Mouse (Mus musculus): Measurements from ENCODE around the gene Enthd1. TPM values are rescaled to one million over a fixed set of nuclear protein-coding genes. Genes with fewer than 3 reads are reported as not detected.

The Enthd1 gene
- polyA plus RNA-seq, 1 experiment from 2014 or later = not detected

DNA sequence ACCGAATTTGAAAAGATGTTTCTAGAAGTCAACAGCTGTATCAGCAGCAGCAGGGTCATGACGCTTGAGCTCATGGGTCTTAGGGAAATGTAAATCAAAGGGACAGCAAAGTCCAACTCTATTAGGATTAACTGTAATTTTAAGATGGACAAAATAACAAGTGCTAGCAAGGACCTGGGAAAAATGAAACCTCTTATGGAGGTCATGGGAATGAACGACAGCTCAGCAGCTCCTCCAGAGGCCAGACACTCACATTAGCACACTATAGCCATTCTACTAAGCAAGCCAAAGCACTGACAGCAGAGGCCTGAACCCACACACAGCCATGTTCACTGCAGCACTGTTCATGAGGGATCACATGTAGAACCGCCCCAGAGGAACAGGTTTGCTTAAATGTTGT is 7.2 kb downstream of the Enthd1 start:
- Histone ChIP-seq H3K9ac (replicated peaks) (no peak overlapping the region), H3K36me3 (no peaks in the 10 kb centered on the region), H3K4me2 (replicated peaks) (no peak overlapping the region), H3K9me3 (no peaks in the 10 kb centered on the region), H3K27me3 (no peaks in the 10 kb centered on the region), H3K4me3 (no peak overlapping the region), H3K27ac (replicated peaks) (no peak overlapping the region), H3K4me1 (no peaks in the 10 kb centered on the region)
- 76% methylated on average over 4 of the region's 4 CpGs for WGBS
- ATAC-seq (replicated peaks) = no peak

DNA sequence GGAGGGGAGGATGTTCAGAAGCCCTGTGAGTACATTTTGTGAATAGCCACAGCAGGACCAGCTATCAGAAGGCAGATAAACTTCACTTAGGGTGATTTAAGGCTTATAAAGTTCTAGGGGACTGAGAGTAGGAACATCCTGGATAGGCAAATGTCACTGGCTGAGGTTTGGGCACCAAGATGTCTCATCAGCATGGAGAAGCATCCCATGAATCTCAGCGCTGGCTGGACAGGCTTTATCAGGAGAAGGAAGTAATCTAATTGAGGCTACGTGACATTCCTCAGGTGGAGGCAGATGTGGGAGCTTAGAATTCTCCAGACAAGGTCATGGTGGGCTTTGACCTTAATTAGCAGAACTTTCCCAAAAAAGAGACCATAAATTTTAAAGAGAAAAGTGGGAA is 8.9 kb downstream of the Enthd1 start:
- no peaks in the 10 kb centered on the region for H3K36me3 ChIP-seq
- no peak overlapping the region for H3K4me2 ChIP-seq (replicated peaks)
- ATAC-seq (replicated peaks) = no peak
- no peaks in the 10 kb centered on the region for H3K27me3 ChIP-seq
- no peaks in the 10 kb centered on the region for H3K9me3 ChIP-seq
- WGBS = 82% methylated on average over 2 of the region's 2 CpGs
- no peak overlapping the region for H3K4me3 ChIP-seq
- no peaks in the 10 kb centered on the region for H3K4me1 ChIP-seq
- H3K9ac ChIP-seq (replicated peaks) = no peak overlapping the region
- H3K27ac ChIP-seq (replicated peaks) = no peak overlapping the region

DNA sequence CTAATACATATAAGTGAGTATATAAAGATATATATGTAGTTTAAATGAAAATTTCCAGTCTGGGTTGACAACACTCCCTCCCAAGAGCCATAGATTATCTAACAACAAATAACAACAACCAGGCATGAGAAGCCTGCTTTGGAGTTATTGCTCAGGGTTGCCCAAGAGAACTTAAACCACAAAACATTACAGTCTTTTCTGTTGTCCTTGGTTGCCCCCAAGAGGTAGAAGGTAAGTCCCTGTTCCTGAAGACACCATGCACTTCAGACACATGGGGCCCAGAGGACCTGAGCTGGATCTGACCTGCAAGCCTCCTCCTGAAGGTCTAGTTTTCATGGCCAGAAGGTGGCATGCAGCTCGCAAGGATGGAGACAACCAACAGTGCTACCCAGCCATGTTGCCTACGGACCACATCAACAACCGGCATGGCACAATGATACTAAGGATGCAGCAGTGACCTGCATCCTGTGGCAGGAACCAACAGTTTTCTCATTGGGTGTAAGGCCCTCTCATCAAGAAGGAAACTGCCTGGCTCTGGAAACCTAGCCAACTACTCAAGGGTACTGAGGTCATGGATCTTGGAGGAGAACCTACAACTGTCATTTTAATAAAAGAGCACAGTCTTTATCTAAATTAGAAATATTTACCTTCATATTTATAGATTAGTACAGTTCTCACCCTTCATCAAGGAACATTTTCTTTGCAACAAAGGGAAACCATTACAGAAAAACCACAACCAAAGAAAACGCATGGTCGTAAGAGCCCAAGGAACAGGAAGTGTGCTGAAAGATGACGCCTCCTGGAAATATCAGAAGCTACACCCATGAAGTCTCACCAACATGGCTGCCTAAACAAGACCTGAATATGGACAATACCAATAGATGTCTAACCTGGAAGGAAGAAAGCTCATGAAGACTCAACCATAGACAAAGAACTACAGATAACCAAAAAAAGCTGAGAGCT is 9.8 kb downstream of the Enthd1 start:
- Histone ChIP-seq H3K4me3 (no peak overlapping the region), H3K9ac (replicated peaks) (no peak overlapping the region), H3K27ac (replicated peaks) (no peak overlapping the region), H3K27me3 (no peaks in the 10 kb centered on the region), H3K4me1 (no peaks in the 10 kb centered on the region), H3K36me3 (no peaks in the 10 kb centered on the region), H3K9me3 (no peaks in the 10 kb centered on the region), H3K4me2 (replicated peaks) (no peak overlapping the region)
- WGBS = 98% methylated on average over 6 of the region's 6 CpGs
- ATAC-seq (replicated peaks) = no peak

DNA sequence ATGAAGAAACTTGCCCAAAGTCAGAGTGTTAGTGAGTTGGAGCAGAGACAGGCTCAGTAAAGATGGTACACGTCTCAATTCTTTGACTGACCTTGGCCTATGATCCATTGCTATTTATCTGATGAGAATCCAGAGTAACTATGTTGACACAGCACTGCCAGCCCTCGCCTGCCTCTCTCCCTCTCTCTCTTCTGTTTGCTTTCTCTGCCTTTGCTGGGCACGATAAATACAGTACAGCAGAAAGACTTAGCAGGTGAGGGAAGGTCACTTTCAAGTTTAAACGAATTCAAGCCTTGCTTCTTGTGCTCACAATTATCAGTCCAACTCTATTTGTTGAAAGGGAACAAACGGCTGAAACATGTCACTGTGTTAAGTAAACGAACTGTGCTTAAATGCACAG is 19.5 kb downstream of the Enthd1 start:
- no peaks in the 10 kb centered on the region for H3K27me3 ChIP-seq
- no peak for ATAC-seq (replicated peaks)
- H3K4me1 ChIP-seq = peaks cover 4% of the 10 kb centered on the region; the same call in 1 of the 2 replicates
- H3K9ac ChIP-seq (replicated peaks) = no peak overlapping the region
- no peak overlapping the region for H3K4me3 ChIP-seq
- H3K4me2 ChIP-seq (replicated peaks) = no peak overlapping the region
- no peaks in the 10 kb centered on the region for H3K9me3 ChIP-seq
- 39% methylated on average over 6 of the region's 6 CpGs for WGBS
- H3K27ac ChIP-seq (replicated peaks) = no peak overlapping the region
- no peaks in the 10 kb centered on the region for H3K36me3 ChIP-seq

DNA sequence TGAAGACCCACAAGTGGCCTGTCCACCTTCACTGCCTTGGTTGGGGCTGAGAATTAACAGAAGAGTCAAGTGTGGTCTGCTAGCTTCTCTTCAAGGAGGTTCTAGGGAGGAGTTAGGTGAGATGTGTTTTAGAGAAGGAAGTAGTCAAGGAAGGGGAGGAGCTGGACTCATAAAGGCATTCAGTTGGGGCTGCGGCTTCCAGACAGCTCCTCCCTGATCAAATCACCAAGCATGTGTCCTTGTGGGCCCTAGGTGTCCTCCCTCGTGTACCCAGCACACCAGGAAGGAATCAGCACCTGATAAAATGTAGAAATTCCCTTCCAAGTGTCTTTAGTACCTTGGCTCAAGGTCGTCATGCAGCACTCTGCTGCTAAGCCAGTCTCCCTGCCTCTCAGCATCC is 20.8 kb downstream of the Enthd1 start:
- Histone ChIP-seq H3K4me1 (peaks cover 4% of the 10 kb centered on the region; the same call in 1 of the 2 replicates), H3K4me3 (no peak overlapping the region), H3K27me3 (no peaks in the 10 kb centered on the region), H3K9ac (replicated peaks) (no peak overlapping the region), H3K4me2 (replicated peaks) (no peak overlapping the region), H3K36me3 (no peaks in the 10 kb centered on the region), H3K9me3 (no peaks in the 10 kb centered on the region), H3K27ac (replicated peaks) (no peak overlapping the region)
- WGBS = 57% methylated on average over 3 of the region's 3 CpGs
- no peak for ATAC-seq (replicated peaks)

DNA sequence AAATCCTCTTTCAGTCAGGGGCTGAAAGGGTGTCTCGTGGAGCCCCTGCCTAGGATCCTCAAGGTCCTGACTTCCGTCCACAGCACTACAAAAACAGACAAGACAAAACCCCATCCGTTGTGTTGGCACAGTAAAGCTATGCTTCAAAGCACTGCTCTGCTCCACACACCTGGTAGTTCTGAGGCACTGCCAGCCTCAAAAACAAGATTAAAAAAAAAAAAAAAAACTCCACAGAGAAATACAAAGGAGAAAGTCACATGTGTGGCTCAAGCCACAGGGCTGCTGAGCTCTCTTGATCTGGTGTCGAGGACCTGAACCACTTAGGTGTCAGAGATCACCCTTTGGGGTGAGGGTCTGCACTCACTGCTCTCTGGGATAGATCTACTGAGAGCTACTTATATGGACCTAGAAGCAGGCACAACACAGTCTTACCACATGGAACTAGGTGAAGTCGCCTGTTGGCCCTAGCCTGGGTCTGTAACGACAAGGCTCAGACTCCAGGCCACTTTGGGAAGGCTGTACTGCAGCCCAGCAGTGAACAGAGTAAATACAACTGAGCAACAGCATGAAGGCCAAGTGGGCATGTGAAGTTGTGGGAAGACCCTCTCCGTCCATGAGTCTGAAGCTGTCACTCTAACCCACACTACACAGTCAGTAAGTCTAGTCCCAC is 26.1 kb downstream of the Enthd1 start:
- H3K4me2 ChIP-seq (replicated peaks) = no peak overlapping the region
- WGBS = 80% methylated on average over 7 of the region's 7 CpGs
- no peaks in the 10 kb centered on the region for H3K4me1 ChIP-seq
- no peaks in the 10 kb centered on the region for H3K27me3 ChIP-seq
- H3K4me3 ChIP-seq = no peak overlapping the region
- no peaks in the 10 kb centered on the region for H3K36me3 ChIP-seq
- no peak overlapping the region for H3K9ac ChIP-seq (replicated peaks)
- no peak overlapping the region for H3K27ac ChIP-seq (replicated peaks)
- no peak for ATAC-seq (replicated peaks)
- no peaks in the 10 kb centered on the region for H3K9me3 ChIP-seq

DNA sequence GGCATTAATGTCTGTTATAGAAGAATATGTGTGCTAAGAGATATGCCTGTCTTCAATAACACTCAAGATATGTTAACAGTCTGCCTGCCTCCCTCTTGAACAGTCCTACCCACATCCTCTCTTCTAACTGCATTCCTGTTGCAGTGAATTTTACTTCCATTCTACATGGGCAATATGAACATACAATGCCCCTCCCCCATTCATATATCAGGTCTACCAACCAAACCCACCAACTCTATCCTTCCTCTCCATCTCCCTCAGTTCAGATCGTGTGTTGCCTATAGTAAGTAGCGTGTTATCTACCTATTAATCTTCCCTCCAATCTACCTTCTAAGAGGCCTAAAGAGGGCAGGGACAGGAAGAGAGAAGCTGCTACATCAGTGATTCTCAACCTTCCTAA is 26.9 kb downstream of the Enthd1 start:
- Histone ChIP-seq H3K27me3 (no peaks in the 10 kb centered on the region), H3K36me3 (no peaks in the 10 kb centered on the region), H3K27ac (replicated peaks) (no peak overlapping the region), H3K9ac (replicated peaks) (no peak overlapping the region), H3K4me1 (no peaks in the 10 kb centered on the region), H3K4me2 (replicated peaks) (no peak overlapping the region), H3K4me3 (no peak overlapping the region), H3K9me3 (no peaks in the 10 kb centered on the region)
- 99% methylated on average over 2 of the region's 2 CpGs for WGBS
- no peak for ATAC-seq (replicated peaks)

DNA sequence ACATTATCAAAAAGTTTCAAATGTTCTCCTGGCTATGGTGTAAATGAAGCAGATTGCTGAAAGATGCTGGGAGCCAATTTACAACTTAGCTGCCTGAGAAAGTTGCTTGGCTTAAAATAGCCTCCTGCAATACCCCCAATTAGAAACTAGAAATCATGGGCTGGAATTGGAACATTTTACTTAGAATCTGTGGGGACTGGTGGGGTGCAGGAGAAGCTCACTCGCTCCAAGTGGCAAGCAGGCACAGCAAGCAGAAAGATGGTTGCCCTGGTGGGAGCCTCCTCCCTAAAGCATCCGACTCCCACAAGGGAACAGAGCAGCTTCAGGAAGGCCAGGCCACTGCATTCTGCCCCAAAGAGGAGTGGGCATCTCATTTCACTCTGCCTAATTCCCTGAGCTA is 28.9 kb downstream of the Enthd1 start:
- Histone ChIP-seq H3K27me3 (no peaks in the 10 kb centered on the region), H3K4me2 (replicated peaks) (no peak overlapping the region), H3K4me1 (no peaks in the 10 kb centered on the region), H3K9me3 (no peaks in the 10 kb centered on the region), H3K9ac (replicated peaks) (no peak overlapping the region), H3K4me3 (no peak overlapping the region), H3K36me3 (no peaks in the 10 kb centered on the region), H3K27ac (replicated peaks) (peak overlapping the region; percentile 20)
- 63% methylated on average over 2 of the region's 2 CpGs for WGBS
- ATAC-seq (replicated peaks) = no peak

DNA sequence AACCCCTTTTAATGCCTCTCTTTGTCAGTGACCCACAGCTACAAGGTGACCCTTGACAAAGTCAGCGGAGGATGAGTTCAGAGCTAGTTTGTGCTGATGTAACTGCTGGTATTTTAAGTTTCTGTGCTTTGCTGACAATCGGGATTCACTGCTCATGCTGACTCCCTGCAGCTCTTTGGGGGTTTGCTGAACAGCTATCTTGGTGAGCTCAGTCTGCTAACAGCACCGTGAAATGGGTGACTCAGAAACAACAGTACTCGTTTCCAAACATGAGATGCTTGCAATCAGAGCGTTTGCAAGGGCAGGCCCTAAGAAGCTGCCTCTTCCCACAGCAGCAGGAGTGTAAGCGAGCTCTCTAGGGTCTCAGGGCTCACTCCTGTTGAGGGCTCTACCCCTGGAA is 31.7 kb downstream of the Enthd1 start:
- no peak overlapping the region for H3K27ac ChIP-seq (replicated peaks)
- 57% methylated on average over 6 of the region's 6 CpGs for WGBS
- ATAC-seq (replicated peaks) = no peak

DNA sequence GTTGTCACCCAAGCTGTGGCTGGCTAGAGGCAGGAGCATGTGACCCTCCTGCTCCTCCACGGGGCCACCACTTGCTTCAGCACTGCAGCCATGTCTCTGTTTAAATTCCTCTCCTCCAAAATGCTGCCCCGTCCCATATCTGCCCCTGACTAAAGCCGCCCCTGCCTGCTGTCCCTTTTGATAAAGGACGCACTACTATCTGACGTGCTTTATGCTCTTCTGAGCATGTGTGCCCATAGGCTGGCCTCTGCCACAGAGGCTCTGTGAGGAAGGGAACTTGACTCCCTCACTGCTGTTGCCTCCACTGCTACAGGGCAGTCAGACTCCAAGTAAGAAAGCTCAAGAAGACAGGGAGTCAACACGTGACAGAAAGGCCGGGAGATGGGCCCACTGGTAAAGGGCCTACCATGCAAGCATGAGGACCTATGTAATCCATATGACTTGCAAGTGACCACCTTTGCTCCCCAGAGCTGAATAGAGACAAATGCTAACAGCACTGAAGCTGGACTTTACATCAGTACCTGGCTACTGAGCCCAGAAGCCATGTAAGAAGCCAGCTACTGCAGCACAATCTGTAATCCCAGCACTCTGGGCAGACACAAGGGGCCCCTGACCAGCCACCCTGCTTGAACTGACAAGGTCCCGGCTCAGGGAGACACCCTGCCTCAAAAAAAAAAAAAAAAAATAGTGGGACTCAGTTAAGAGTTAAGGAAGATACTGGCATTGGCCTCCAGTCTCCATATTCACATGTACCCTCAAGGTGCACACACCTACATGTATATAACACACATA is 32.5 kb downstream of the Enthd1 start:
- WGBS = 88% methylated on average over 8 of the region's 8 CpGs
- ATAC-seq (replicated peaks) = no peak
- H3K27me3 ChIP-seq = no peaks in the 10 kb centered on the region
- no peak overlapping the region for H3K4me2 ChIP-seq (replicated peaks)
- no peaks in the 10 kb centered on the region for H3K9me3 ChIP-seq
- H3K4me1 ChIP-seq = peaks cover 9% of the 10 kb centered on the region; the same call in 1 of the 2 replicates
- H3K9ac ChIP-seq (replicated peaks) = no peak overlapping the region
- H3K27ac ChIP-seq (replicated peaks) = no peak overlapping the region
- no peak overlapping the region for H3K4me3 ChIP-seq
- H3K36me3 ChIP-seq = no peaks in the 10 kb centered on the region

More for the DNA sequence above, 31.7 kb downstream of the Enthd1 start:
- no peaks in the 10 kb centered on the region for H3K9me3 ChIP-seq
- peaks cover 9% of the 10 kb centered on the region; the same call in 1 of the 2 replicates for H3K4me1 ChIP-seq
- H3K36me3 ChIP-seq = no peaks in the 10 kb centered on the region
- no peak overlapping the region for H3K9ac ChIP-seq (replicated peaks)
- H3K27me3 ChIP-seq = no peaks in the 10 kb centered on the region
- no peak overlapping the region for H3K4me3 ChIP-seq
- H3K4me2 ChIP-seq (replicated peaks) = no peak overlapping the region

DNA sequence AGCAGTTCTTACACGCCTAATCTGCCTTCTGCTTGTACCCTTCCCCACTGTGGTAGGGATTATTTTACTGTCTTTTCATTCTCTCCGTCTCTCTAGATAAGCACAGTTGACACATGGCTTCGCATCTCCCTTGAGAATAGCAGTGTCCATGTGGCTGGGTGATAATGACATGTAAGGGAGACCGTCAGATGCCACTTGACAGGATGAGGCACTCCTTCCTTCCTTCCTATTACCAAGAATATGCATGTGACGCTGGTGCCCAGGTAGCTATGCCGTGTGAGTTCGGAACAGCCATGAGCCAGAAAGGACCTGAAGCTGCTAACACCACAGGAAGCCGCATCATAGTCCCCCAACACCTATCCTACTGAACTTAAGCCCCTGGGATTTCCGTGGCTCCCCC is 33.9 kb downstream of the Enthd1 start:
- Histone ChIP-seq H3K4me2 (replicated peaks) (no peak overlapping the region), H3K9me3 (no peaks in the 10 kb centered on the region), H3K36me3 (no peaks in the 10 kb centered on the region), H3K9ac (replicated peaks) (no peak overlapping the region), H3K27ac (replicated peaks) (no peak overlapping the region), H3K4me1 (peaks cover 9% of the 10 kb centered on the region; the same call in 1 of the 2 replicates), H3K4me3 (no peak overlapping the region), H3K27me3 (no peaks in the 10 kb centered on the region)
- ATAC-seq (replicated peaks) = no peak
- WGBS = 85% methylated on average over 9 of the region's 9 CpGs
